Mouse (Mus musculus) splenic B cell, adult 2 months (primary cell): ENCODE data around the gene Creb3l2.

Source experiments
- DNase-seq: peaks from one replicate; pipeline ENCODE4 v3.0.0-alpha.2; 2011; ENCODE audit warnings: low read depth, low spot score
- H3K27me3 ChIP-seq: 2 replicates; pipeline ENCODE4 v1.6.1; 2012; ENCODE audit warnings: mild to moderate bottlenecking, low read length, moderate library complexity, mixed read lengths; ENCODE audit not compliant: control insufficient read depth, poor library complexity, insufficient read depth, severe bottlenecking
- H3K36me3 ChIP-seq: 2 replicates; pipeline ENCODE4 v1.6.1; 2012; ENCODE audit warnings: mild to moderate bottlenecking, low read length, moderate library complexity, mixed read lengths; ENCODE audit not compliant: control insufficient read depth, poor library complexity, insufficient read depth, severe bottlenecking

Creb3l2 gene

DNA sequence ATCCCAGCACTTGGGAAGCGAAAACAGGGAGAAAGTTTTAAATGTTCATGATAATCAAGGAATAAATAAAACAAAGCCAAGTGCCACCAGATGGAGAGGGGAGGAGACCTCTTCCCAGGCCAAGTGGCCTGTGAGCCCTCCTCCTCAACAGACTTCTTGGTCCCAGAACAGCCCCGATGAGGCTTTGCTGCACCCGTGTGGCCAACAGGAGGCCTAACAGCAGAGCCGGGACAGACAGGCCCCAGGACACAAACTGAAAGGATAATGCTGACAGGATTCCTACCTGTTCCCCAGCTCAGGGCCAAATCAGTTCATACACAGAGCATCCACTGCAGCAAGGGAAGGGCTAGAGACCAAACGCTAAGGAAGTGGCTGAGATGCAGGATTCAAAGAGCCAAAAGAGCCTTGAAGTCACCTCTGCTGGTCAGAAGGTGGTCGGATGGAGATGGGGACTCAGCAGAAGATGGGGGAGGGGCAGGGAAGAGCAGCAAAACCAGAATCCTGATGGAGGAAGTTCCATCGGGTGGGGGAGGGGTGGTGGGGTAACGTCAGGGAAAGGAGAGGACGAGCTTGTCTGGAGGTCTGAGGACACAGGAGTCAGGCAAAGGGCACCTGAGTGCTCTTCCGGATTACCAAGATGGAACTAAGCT, 90.1 kb downstream of the Creb3l2 start:
- Histone ChIP-seq H3K36me3 (no peaks in the 10 kb centered on the region), H3K27me3 (no peaks in the 10 kb centered on the region)
- DNase-seq = peak; percentile 29

DNA sequence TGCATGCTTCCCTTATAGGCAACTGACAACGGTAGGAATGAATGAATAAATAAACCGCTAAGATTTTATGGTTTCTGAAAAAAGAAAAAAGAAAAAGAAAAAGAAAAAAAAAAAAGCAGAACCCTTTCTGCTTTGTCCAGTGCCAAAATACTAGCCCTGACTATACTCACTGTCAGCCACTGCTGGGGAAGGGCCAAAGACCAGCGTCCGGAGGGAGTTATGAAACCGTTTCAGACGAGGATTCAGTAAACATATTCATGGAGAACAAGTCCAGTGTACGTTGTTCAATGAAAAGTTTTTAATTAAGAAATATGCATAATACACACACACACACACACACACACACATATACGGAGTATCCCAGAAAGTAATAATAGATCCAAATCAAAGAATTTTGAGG, 91.6 kb downstream of the Creb3l2 start:
- H3K27me3 ChIP-seq = no peaks in the 10 kb centered on the region
- H3K36me3 ChIP-seq = no peaks in the 10 kb centered on the region
- no peak for DNase-seq

DNA sequence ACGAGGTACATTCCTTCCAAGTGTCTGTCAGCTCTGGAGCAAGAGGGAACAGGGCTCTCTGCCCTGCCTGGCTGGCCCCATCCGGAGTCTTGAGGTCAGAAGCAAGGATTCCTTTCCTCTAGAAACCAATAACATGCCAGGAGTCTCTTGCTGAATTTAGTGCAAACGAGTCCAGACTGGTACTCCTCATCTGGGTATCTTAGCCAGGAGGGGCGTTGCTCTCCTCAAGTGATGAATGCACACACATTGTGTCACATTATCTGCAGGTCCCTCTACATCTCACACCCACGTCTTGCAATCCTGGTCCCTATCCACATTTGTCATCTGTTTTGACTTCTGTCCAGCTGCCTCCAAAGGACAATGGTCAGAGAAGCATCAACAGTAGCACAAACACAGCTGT, 94.3 kb downstream of the Creb3l2 start:
- H3K36me3 ChIP-seq = no peaks in the 10 kb centered on the region
- no peaks in the 10 kb centered on the region for H3K27me3 ChIP-seq
- DNase-seq = no peak

DNA sequence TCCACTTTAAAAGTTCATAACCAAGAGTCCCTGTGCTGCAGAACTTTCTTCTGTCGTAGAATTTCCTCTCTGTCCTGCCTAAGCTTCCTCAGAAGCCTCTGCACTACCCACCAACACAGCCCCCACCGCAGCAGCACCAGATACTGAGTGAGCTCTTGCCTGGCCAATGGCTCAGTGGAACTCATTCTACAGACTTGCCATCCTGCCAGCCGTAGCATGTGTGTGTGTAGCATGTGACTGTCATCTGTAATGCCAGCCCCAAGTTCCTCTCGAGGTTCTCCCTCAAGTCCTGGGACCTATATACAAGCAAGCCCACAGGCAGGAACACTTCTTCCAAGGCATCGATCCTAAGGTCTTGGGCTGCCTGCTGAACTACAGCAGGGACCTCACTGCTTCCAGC, 103.9 kb downstream of the Creb3l2 start:
- no peaks in the 10 kb centered on the region for H3K36me3 ChIP-seq
- 0 out of 2 replicates have a peak, but pooled peaks cover 2% of the 10 kb centered on the region for H3K27me3 ChIP-seq
- no peak for DNase-seq

DNA sequence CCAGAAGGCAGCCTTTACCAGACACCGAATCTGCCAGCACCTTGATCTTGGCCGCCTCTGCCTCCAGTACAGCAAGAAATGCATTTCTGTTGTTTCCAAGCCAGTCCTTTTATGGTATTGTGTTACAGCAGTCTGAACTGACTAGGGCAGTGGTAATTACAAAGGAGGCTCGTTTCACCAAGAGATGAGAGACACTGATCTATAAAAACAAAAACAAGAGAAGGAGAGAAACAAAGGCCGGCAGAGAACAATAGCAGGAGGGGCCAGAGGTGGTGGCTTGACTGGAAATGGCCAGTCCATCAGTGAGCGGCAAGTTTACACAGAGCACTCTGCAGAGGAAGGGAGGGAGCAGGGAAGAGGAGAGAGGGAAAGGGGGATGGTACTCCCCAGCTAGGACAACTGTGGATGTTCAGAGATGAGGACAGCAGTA, 105.1 kb downstream of the Creb3l2 start:
- H3K27me3 ChIP-seq = 0 out of 2 replicates have a peak, but pooled peaks cover 2% of the 10 kb centered on the region
- H3K36me3 ChIP-seq = no peaks in the 10 kb centered on the region
- no peak for DNase-seq

DNA sequence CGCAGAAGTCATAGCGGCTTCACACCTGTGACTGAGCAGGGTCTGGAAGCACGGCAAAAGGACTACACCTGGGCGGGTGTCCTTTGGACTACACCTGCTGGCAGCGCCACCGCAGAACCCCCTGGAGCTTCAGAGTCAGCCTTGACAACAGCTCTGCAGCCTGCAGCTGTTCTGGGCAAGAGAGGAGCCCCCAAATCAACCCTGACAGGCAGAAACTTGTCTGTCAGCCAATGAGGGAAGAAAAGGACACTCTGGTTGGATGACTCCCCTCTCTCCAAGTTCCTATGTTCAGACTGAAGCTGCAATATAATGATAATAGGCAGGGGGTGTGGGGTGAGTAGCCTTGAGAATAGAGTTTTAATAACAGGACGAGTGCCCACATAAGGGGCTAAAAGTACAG, 105.6 kb downstream of the Creb3l2 start:
- DNase-seq = no peak
- H3K36me3 ChIP-seq = no peaks in the 10 kb centered on the region
- 0 out of 2 replicates have a peak, but pooled peaks cover 2% of the 10 kb centered on the region for H3K27me3 ChIP-seq

DNA sequence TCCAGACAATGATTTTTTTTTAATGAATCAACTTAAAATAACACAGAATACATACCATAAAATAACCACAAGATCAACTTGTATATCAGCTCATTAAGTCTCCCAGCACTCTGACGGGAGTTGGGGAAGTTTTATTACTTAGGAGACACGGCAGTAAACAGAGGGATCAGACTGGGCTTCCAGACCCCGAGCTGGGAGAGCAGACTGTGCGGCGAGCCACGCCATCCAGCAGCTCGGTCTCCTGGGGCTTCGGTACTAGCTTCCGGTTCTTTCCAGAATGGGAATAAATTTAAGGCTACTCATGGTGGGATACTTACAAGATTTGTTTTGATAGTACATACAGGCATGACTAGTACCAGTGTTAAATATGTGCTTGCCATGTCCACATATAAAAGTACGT, 109.1 kb downstream of the Creb3l2 start:
- DNase-seq = no peak
- no peaks in the 10 kb centered on the region for H3K27me3 ChIP-seq
- H3K36me3 ChIP-seq = no peaks in the 10 kb centered on the region

DNA sequence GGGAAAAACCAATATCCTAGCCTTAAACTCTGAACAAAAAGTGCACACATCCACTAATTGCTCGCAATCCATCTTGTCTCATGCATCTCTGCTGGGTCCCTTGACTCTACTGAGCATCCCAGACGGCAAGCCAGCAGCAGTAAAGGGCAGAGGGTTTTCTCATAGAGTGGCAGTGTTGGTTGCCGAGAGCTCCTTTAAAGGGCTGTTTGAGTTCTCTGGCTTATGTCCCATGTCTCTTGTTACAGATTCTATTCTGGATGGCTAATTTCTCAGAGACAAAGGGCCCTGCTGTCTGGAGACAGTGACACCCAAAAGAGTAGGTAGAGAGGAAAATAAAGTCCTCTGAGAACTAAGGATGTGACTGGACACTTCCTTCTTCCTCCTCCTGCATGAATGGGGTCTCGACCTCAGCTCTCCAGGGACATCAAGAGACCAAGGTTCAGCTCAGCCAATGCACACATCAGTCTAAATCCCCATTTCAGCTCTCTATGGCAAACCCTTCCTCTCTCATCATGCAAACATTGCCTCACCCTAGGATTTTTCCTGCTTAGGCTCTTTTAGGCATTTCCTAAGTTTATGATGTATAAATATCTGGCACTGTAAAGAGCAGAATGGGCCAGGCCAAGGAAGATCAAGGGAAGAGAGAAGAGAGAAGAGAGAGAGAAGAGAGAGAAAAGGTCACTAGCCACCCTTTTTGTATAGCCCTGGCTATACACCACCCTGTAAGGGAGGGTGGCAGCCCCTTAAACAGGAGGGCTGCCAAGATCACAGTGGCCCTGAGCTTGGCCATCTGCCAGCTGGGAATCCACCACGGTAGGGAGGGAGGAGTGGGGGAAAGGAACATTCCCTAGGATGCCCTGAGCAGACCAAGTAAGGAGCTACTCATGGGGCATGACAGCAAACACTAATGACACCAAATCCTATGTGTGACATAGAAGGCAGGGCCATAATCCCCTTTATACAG, 111.8 kb downstream of the Creb3l2 start:
- Histone ChIP-seq H3K27me3 (no peaks in the 10 kb centered on the region), H3K36me3 (no peaks in the 10 kb centered on the region)
- no peak for DNase-seq

DNA sequence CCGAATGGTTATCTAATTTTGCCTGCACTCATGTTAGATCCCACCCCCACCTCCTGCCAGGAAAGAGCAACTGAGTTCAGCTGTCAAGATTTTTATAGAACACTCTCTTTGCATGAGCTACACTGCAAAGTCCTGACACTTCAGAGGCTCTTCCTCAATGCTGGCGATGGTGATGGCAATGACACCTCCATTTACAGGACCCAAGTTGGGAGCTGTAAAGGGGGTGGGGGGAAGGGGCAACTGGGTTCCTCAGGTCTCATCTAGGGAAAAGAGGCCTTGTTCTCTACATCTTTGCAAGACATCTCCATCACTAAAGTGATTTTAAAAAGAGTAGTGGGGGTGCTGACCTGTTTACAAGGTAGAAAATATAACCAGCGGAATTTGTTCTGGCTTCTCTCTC, 112.6 kb downstream of the Creb3l2 start:
- Histone ChIP-seq H3K36me3 (no peaks in the 10 kb centered on the region), H3K27me3 (no peaks in the 10 kb centered on the region)
- DNase-seq = no peak

DNA sequence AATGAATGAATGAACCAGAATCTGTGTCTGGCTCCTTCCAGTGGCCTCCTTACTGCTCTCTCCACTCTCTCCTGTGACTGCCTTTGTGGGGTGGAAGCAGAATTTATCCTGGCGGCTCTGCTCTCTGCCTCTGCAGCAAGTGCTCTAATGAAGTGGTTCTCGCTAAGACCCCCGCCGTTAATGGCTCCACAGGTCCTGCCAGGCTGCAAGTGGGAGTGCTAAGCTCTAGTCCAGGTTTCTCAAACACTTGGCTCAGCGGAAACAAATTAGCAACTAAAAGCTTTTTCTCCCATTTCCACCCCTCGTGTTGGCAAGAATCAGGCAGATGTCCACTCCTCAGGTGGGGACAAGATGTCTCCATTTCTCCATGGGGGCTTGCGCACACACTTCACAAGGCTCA, 113.3 kb downstream of the Creb3l2 start:
- Histone ChIP-seq H3K27me3 (no peaks in the 10 kb centered on the region), H3K36me3 (no peaks in the 10 kb centered on the region)
- no peak for DNase-seq

DNA sequence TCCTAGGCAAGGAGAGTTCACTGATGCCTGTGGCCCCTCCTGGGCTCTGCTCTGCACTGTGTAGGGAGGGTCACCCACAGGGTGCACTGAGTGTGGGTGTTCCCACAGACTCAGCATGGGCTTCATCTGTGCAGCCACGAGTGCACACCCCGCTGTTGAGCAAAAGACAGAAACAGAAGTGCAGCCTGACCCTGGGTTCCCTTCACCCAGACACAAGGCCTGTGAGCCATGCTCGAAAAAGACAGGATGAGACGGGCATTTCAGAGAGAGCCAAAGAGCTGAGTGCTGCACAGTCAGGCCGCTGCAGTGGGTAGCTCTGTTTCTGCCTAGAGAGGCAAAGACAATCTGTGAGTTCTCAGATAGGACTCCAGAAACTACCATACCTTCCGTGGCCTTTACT, 114.4 kb downstream of the Creb3l2 start:
- Histone ChIP-seq H3K27me3 (no peaks in the 10 kb centered on the region), H3K36me3 (no peaks in the 10 kb centered on the region)
- no peak for DNase-seq

DNA sequence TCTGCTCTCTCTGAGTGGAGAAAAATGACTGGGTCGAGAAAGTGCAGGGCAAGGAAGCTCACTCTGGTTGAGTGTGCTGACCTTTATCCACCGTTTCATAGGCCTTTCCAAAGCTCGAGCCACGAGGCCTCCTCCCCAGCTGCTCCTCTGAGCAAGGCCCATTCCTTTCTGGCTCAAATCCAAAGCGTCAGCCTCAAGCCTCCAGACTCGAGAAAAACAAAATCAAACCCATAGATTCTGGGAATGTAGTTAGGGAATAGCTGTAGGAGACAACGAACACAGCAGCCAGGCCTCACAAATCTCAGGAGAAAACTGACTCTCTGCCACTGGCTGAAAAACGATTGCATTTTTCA, 115.4 kb downstream of the Creb3l2 start:
- no peaks in the 10 kb centered on the region for H3K27me3 ChIP-seq
- DNase-seq = no peak
- no peaks in the 10 kb centered on the region for H3K36me3 ChIP-seq

DNA sequence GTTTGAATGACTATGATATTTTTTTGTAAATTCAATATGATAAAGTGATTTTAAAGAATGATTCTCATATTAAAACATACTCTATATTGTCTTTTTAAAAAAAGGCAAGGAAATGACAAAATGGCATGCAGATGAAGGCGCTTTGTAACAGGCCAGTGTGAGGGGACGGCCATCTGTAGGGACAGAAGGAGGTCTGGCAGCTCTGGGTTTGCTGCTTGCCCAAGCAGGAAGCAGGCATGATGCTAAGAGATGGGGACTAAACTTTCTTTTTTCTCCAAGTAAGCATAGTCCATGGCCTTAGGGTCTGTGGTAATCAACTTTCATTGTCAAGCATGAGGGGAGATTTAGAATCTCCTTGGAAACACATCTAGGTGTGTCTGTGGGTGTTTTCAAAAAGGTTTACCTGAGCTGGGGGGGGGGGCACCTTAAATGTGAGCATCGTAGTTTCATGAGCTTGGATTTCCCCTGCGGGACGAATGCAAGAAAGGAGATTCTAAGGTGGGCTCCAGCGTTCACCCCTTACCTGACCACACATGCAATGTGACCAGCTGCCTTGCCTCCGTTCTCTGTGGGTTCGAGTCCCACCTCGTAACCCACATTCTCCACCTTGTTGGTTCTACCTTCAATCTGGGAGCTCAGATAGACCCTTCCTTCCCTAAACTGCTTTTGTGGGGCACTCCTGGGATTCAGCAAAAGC, 115.9 kb downstream of the Creb3l2 start:
- Histone ChIP-seq H3K27me3 (no peaks in the 10 kb centered on the region), H3K36me3 (no peaks in the 10 kb centered on the region)
- no peak for DNase-seq

DNA sequence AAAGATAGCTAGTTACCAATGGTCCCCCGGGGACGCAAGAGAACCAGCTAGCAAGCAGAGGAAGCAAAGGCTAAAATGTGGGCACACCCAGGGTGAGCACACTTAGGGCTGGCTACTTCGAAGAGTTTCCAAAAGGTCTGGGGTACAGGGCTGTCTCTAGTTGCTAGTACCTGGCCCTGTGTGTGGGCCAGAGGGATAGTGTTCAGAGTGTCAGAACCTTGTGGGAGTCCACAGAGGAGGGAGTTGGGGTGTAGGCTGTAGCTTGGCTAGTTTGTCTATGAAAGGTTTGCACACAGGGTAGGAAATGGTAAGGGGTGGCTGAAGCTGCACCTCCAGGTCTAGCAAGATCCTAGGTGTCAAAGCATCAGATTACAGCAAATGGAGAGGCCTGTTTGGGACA, 116.9 kb downstream of the Creb3l2 start:
- Histone ChIP-seq H3K27me3 (no peaks in the 10 kb centered on the region), H3K36me3 (no peaks in the 10 kb centered on the region)
- no peak for DNase-seq

DNA sequence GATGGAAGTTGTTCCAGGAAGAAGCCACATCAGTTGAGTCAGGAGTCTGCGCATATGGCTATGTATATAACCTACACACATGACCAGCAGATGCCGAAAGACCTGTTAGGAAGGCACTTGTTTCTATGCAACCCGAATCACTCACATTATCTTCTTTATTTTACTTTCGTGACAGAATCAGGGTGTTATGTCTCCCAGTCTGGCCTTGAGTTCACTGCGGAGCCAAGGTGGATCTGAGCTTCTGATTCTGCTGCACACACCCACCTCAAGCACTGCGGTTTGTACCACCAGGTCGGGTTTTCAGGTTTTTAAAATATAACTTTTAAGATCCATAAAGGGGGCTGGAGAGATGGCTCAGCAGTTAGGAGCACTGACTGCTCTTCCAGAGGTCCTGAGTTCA, 119.3 kb downstream of the Creb3l2 start:
- DNase-seq = no peak
- Histone ChIP-seq H3K36me3 (no peaks in the 10 kb centered on the region), H3K27me3 (no peaks in the 10 kb centered on the region)
